In the genomic region with DNA sequence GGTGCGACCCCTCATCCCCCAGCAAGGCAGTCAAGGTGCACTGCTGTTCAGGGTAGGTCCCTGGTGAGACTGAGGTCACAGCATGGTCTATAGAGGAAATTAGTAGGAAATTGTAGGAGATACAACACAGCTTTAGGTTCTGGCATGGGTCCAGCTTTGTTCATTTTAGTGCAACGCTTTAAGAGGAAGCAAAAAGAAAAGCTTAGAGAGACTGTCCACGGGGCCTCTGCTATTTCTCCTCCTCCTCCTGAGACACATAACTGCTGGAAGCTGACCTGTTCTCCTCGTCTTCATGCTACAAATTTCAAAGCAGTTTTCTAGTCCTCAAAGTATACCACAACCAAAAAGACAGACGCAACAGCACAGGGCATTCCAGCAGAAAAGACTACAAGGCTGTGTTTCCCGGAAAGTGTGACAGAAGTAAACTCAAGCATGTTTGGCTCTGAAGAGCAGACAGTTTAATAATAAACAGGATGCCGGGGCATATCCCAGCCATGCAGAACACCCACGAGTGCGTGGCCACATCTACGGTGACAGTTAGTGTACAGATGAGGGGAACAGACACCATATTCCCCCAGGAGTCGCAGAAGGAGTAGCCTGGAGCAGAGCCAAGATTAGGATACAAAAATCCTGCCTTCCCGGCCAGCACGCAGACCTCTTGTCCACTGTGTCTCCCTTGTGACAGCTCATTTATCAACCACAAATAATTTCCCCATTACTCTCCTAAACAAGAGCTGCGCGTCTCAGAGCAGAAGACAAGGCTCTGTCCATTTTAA, we compare ENCODE assay signal across 8 mouse cellular contexts. TPM values are rescaled to one million over a fixed set of nuclear protein-coding genes. Genes with fewer than 3 reads are reported as not detected.
DNase-seq lines count a peak whose midpoint lies in the region; ATAC-seq lines count a peak whose summit lies in the region.

No protein-coding gene starts in this region.

- H3K27ac ChIP-seq in liver, embryonic 12.5 days, result peak overlapping the region; percentile 55; the same call in 1 of the 2 replicates

- no peak overlapping the region for H3K4me3 ChIP-seq in liver, embryonic 12.5 days

- ATAC-seq in liver, embryonic 12.5 days, result no peak
- ATAC-seq in megakaryocyte, adult 5-6 weeks (ENCODE audit: poor library complexity, severe bottlenecking), result no peak

- no peaks in the 10 kb centered on the region for H3K27me3 ChIP-seq in liver, embryonic 12.5 days (replicated peaks)

- H3K9ac ChIP-seq in liver, embryonic 12.5 days, result no peak overlapping the region

- H3K4me1 ChIP-seq in liver, embryonic 12.5 days, result peaks cover 12% of the 10 kb centered on the region; the same call in 1 of the 2 replicates

- no peaks in the 10 kb centered on the region for H3K9me3 ChIP-seq in liver, embryonic 12.5 days (replicated peaks)

- H3K4me2 ChIP-seq in liver, embryonic 12.5 days, result peak overlapping the region; percentile 0; the same call in 1 of the 2 replicates

- intact Hi-C loops in gastrocnemius, postnatal 14 days (cut with DNase I; ENCODE audit: low total_unique reads), result no loop called here
- intact Hi-C loops in heart, postnatal 14 days (cut with DNase I), result no loop called here

- peaks cover 14% of the 10 kb centered on the region; the same call in 1 of the 2 replicates for H3K36me3 ChIP-seq in liver, embryonic 12.5 days

- 63% methylated on average over 15 of the region's 15 CpGs for WGBS in liver, embryonic 12.5 days (ENCODE audit: insufficient replicate concordance)

- DNase-seq in gastrocnemius, postnatal 25 days, result peak; percentile 27
- DNase-seq in gastrocnemius, postnatal 14 days, result no peak
- DNase-seq in cerebellum, postnatal 25 days, result peak; percentile 44 to 60
- peak; percentile 45 to 50 for DNase-seq in heart, postnatal 14 days
- peak; percentile 66 to 79 for DNase-seq in kidney, postnatal 4 days
- peak; percentile 24 for DNase-seq in right cerebral cortex, postnatal 25 days

RNA-seq across cellular contexts. Expression of a gene that starts 53.6 kb away (rescaled TPM):
- 1 to 10 TPM; 4.0 TPM for total RNA-seq in gastrocnemius, postnatal 25 days (2021)
- total RNA-seq in gastrocnemius, postnatal 14 days (2021), result 1 to 10 TPM; 4.9 to 5.3 TPM
- total RNA-seq in heart, postnatal 14 days (2021), result 10 to 100 TPM; 21.9 to 22.5 TPM
- 4.8 and 5.3 TPM in 2 replicates for polyA plus RNA-seq in liver, embryonic 12.5 days (2016; fragmentation: Nextera tagmentation; extraction: Ambion mirVana)
- 5.6 and 7.9 TPM in 2 replicates for total RNA-seq in megakaryocyte, adult 5-6 weeks (2015)
- 3.6 and 3.7 TPM in 2 replicates for total RNA-seq in megakaryocyte, adult 5-6 weeks (2017)
